Mouse (Mus musculus) bone marrow macrophage, adult 2 months (primary cell): ENCODE data around the gene Olfr763.

Experiments used
- CTCF ChIP-seq: IDR thresholded peaks from 2 replicates; pipeline ENCODE4 v1.5.1; 2012; ENCODE audit warnings: low read depth, mild to moderate bottlenecking, low read length, moderate library complexity
- POLR2A ChIP-seq: IDR thresholded peaks from 2 replicates; pipeline ENCODE4 v1.6.1; 2012; ENCODE audit warnings: mild to moderate bottlenecking, low read depth, low read length, borderline replicate concordance

DNA sequence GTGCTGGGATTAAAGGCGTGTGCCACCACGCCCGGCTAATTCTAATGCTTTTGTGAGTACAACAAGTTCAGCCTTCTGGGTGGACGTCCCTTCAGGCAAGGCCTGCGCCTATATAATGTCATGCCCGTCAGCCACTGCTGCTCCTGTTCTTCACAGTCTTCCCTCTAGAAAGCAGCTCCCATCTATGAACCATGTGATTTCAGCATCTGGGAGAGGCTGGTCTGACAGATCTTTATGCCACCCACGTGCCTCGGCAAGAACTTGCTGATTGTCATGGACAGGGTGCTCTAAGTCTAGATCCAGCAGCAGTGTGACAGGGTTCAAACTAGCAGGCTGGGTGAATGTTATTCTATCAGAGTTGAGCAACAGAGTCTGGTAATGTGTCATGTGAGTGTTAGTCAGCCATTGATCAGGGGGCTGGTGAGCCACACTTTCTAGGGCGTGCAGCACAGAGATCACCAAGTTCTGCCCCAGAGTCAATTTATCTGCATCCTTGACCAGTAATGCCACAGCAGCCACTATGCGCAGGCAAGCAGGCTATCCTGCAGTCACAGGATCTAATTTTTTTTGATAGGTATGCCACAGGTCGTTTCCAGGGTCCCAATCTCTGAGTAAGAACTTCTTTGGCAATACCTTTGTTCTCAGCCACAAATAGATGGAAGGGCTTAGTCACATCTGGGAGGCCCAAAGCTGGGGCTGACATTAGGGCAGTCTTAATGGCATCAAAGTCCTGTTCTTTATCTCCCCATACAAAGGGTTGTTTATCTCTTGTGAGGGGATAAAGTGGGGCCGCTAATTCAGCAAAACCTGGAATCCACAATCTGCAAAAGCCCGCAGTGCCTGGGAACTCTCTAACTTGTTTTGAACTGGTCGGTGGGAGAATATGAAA, 6.3 kb upstream of the Olfr763 start:
- TF ChIP-seq POLR2A, result no peak
- TF ChIP-seq CTCF, result no peak
